Mouse (Mus musculus) ovary, postnatal 14 days (tissue): ENCODE measurements at regions not wholly inside any gene's neighbourhood (a gene's known extent, or its start where the extent isn't known, plus 50 kb on each side); places are given as distances from the start of the nearest gene placed in this dataset.

ENCODE experiments used
- DNase-seq: peaks from one replicate; pipeline ENCODE4 v3.0.0; 2022; ENCODE audit warnings: low spot score

GRCm38 (mm10) chr4:31525638-31526207, 438.2 kb upstream of the Map3k7 start:
- DNase-seq: no peak

GRCm38 (mm10) chr4:31536811-31537210, 427.1 kb upstream of the Map3k7 start:
- no peak for DNase-seq

GRCm38 (mm10) chr4:31553780-31554394, 410.0 kb upstream of the Map3k7 start:
- no peak for DNase-seq

- DNase-seq: no peak
Measured at GRCm38 (mm10) chr4:31555077-31555476, 408.8 kb upstream of the Map3k7 start.

- DNase-seq: no peak
Measured at GRCm38 (mm10) chr4:31557261-31557660, 406.6 kb upstream of the Map3k7 start.

- no peak for DNase-seq
Measured at GRCm38 (mm10) chr4:31560305-31560704, 403.6 kb upstream of the Map3k7 start.

GRCm38 (mm10) chr4:31561183-31561582, 402.7 kb upstream of the Map3k7 start:
- DNase-seq: no peak

- peak; percentile 7 for DNase-seq
Measured at GRCm38 (mm10) chr4:31561823-31562222, 402.1 kb upstream of the Map3k7 start.

GRCm38 (mm10) chr4:31566158-31566557, 397.7 kb upstream of the Map3k7 start:
- DNase-seq: no peak

GRCm38 (mm10) chr4:31566834-31567233, 397.1 kb upstream of the Map3k7 start:
- no peak for DNase-seq

- no peak for DNase-seq
Measured at GRCm38 (mm10) chr4:31569687-31570086, 394.2 kb upstream of the Map3k7 start.

- no peak for DNase-seq
Measured at GRCm38 (mm10) chr4:31576982-31577579, 386.8 kb upstream of the Map3k7 start.

- DNase-seq: no peak
Measured at GRCm38 (mm10) chr4:31583495-31583894, 380.4 kb upstream of the Map3k7 start.

GRCm38 (mm10) chr4:31584171-31584570, 379.7 kb upstream of the Map3k7 start:
- DNase-seq: no peak

- DNase-seq: no peak
Measured at GRCm38 (mm10) chr4:31594089-31594488, 369.8 kb upstream of the Map3k7 start.

GRCm38 (mm10) chr4:31601536-31601935, 362.4 kb upstream of the Map3k7 start:
- DNase-seq: no peak

GRCm38 (mm10) chr4:31603776-31604175, 360.1 kb upstream of the Map3k7 start:
- DNase-seq: no peak

GRCm38 (mm10) chr4:31608811-31609210, 355.1 kb upstream of the Map3k7 start:
- DNase-seq: no peak

GRCm38 (mm10) chr4:31609559-31609958, 354.3 kb upstream of the Map3k7 start:
- no peak for DNase-seq

GRCm38 (mm10) chr4:31612147-31612824, 351.6 kb upstream of the Map3k7 start:
- no peak for DNase-seq

- DNase-seq: no peak
Measured at GRCm38 (mm10) chr4:31612825-31613514, 350.9 kb upstream of the Map3k7 start.

GRCm38 (mm10) chr4:31617572-31617971, 346.3 kb upstream of the Map3k7 start:
- no peak for DNase-seq

- no peak for DNase-seq
Measured at GRCm38 (mm10) chr4:31618026-31618425, 345.9 kb upstream of the Map3k7 start.
